Mouse (Mus musculus): ENCODE data around the gene Slc22a17.

Slc22a17 gene

GRCm38 (mm10) chr14:54900383-54900782 lies 12.5 kb downstream of the Slc22a17 start:
- peak; percentile 65 for DNase-seq (ENCODE audit: low read depth, low spot score)

GRCm38 (mm10) chr14:54897445-54897844 lies 15.5 kb downstream of the Slc22a17 start:
- DNase-seq (ENCODE audit: low read depth, low spot score) = no peak

DNA sequence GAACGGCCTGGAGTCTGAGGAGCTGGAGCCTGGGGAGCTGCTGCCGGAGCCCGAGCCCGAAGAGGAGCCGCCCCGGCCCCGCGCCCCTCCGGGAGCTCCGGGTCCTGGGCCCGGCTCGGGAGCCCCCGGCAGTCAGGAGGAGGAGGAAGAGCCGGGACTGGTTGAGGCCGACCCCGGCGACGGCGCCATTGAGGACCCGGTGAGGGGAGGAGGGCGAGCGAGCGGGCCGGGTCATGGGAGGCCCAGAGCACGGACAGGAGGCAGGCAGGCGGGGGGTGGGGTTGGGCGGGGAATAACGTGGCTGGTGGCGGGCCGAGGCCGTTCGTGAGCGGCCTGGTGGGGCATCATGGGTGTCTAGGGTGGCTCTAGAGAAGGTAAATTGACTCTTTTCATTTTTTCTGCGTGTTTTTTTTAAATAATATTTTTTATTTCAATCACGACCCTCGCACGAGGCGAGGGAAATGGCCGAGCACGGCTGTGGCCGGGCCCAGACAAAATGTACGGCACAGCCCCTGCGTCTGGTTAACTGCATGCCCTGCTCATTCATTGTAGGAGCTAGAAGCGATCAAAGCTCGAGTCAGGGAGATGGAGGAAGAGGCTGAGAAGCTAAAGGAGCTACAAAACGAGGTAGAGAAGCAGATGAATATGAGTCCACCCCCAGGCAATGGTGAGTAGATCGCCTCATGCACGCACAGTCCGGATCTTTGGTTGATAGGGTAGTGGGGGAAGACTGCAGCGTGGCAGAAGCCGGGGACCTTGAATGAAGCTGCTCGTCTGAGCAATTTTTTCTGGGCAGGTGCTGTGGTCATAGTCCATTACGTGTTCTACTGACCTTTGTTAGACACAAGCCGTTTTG lies 18.4 kb downstream of the Slc22a17 start:
- no peak for DNase-seq (ENCODE audit: low read depth, low spot score)

DNA sequence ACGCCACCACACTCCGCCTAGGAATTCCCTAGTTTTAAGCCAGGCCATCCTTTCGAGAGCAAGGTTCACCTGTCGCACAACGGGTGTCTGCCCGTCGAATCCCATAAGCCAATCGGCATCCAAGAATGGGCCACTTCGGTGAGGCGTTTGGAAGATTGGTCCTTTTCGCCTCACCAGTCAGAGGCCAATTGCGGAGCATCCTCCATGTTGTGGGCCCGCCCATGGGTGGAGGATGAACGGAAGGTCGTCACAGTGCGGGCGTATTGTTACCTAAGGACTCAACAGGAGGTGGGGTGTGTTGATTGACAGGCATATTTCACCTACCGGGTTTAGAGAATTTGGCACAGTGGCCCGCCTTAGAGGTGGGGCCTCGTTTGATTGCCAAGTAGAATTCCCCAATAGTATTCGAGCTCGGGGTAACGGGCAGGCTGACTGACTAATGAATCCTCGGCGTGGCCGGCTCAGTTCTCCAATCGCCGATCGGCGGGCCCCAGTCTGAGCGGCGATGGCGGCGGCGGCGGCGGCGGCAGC lies 19.2 kb downstream of the Slc22a17 start:
- peak; percentile 100 for DNase-seq (ENCODE audit: low read depth, low spot score)

- no peak for DNase-seq (ENCODE audit: low read depth, low spot score)
These were observed 20.7 kb downstream of the Slc22a17 start, which contains the start of gene Pabpn1 for GRCm38 (mm10) chr14:54892200-54892599. TSS of gene Pabpn1 (plus strand) at chr14:54892500.

DNA sequence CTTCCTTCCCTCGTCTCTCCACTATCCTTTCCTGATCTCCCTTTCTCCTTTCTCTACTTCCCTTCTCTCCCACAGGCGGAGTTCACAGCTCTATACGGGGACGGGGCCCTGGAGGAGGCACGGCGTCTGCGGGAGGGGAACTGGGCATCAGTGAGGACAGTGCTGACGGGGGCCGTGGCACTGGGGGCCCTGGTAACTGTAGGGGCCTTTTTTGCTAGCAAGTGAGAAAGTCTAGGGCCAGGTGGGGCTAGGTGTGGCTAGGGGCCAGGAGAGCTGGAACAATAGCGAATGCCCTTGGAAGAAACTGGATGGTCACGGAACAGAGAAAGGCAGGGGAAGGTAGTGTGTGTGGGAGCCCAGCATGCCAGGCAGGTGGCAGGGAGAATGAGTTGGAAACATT lies 27.6 kb downstream of the Slc22a17 start:
- DNase-seq (ENCODE audit: low read depth, low spot score) = no peak

GRCm38 (mm10) chr14:54884022-54884712 lies 28.8 kb downstream of the Slc22a17 start:
- DNase-seq (ENCODE audit: low read depth, low spot score) = no peak

- DNase-seq (ENCODE audit: low read depth, low spot score) = peak; percentile 56
These were observed 29.5 kb downstream of the Slc22a17 start, which contains the start of the genes Bcl2l2 and Gm20521 for GRCm38 (mm10) chr14:54883154-54884021. TSS of gene Bcl2l2 (plus strand) at chr14:54883377. TSS of gene Gm20521 (plus strand) at chr14:54883441.

DNA sequence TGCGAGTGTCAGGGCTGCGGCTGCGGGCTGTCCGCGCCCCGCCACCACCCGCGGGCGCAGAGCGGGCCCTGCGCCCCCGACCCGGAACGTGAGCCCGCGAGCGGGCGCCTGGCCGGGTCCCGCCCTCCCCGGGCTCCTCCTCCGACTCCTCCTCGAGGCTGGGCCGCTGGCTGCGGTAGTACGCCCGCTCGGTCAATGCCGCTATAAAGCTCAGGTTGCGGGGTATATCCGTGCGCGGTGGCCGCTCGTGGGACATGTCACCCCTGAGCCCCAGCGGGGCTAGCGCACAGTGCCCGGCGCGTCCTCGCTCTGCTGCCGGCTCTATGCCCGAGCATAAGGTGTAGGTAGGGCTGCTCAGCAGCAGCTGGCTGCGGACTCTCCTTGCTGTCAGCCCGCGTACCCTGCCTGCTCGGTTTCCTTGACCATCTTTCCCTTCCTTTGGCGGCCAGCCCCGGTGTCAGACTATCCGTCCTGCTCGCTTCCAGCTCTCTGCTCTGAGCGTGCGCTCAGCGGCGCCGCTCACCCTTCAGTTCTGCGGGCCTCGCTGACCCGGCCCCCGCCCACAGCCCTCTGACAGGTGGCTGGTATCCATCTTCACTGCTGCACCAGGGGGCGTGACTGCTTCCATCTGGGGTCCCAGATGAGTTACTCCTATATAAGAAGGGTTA lies 35.8 kb downstream of the Slc22a17 start, which contains the start of gene Ppp1r3e:
Gene Ppp1r3e, minus strand, starts transcription at position 503 of the 668 bp plus-strand sequence.
- peak; percentile 84 for DNase-seq (ENCODE audit: low read depth, low spot score)

GRCm38 (mm10) chr14:54876539-54877047 lies 36.3 kb downstream of the Slc22a17 start:
- peak; percentile 92 for DNase-seq (ENCODE audit: low read depth, low spot score)

- no peak for DNase-seq (ENCODE audit: low read depth, low spot score)
These were observed 36.9 kb downstream of the Slc22a17 start for GRCm38 (mm10) chr14:54875844-54876538.

- no peak for DNase-seq (ENCODE audit: low read depth, low spot score)
These were observed 38.8 kb downstream of the Slc22a17 start for GRCm38 (mm10) chr14:54874165-54874564.

DNA sequence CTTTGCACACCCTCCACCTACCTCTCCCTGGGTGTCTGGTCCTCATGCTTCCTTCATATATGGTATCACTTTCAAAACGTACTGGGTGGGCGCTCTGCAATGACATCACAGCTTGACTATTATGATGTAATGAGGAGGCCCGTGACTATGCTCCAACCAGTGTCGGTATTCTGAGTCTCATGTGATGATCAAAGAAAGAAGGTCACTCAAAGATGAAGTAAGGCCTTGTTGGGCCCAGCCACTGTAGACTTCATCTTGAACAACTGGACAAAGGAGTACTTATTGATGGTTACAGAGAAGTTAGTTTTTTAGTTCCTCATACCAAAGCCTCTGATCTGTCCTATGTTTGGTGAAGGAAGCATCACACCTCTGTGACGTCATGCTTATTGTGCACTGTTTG lies 42.1 kb downstream of the Slc22a17 start, which contains the start of gene Homez:
Gene Homez, minus strand, starts transcription at position 101 of the 400 bp plus-strand sequence.
- no peak for DNase-seq (ENCODE audit: low read depth, low spot score)

DNA sequence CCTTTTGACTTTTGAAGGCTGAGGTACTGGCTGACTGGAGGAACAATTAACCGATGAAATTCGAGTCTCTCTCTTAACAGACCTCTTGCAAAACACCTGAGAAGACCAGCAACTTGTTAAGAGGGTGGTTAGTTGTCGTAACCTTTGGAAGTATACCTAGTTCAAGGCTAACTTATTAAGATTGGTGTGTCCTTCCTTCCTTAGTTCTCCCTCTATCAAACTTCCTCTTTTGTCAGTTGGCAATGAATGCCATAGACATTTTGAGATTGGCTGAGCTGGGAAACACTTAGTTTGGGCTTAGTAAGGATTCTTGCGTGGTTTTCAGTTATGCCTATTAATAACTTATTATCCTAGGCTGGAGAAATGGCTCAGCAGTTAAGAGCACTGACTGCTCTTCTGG lies 44.9 kb downstream of the Slc22a17 start:
- DNase-seq (ENCODE audit: low read depth, low spot score) = no peak

DNA sequence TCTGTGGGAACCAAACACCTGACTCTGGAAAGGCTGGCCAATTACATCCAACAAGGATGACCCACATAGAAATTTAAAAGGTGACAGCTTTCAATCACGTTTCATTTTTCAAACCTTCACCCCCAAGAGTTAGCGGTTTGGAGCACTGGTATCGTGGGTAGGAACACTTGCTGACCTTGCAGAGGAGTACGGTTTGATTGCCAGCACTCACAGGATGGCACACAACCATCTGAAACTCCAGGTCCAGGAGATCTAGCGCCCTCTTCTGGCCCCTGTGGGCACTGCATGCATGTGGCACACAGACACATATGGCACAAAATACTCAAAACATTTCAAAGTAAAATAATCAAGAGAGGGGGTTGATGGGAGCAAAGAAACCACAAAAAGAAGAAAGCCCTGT lies 46.0 kb downstream of the Slc22a17 start:
- DNase-seq (ENCODE audit: low read depth, low spot score) = peak; percentile 59

DNA sequence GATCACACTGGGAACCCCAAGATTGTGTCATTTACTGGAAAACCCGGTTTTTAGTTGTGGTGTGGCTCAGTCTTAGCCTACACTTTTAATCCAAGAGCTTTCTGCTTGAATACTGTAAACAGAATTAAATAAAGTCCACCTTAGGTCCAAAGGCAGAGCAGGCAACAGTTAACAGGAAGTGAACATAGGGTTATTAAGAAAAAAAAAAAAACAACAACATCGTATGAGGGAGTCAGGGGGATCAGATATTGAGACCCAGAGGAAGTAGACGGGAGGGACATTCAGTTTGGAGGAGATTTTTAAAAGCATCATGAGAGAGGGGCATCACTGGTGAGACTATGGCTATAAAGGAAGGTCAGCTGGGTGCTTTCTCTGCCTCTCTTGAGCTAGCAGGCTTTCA lies 46.7 kb downstream of the Slc22a17 start:
- no peak for DNase-seq (ENCODE audit: low read depth, low spot score)

- no peak for DNase-seq (ENCODE audit: low read depth, low spot score)
These were observed 47.3 kb downstream of the Slc22a17 start for GRCm38 (mm10) chr14:54865626-54866025.

DNA sequence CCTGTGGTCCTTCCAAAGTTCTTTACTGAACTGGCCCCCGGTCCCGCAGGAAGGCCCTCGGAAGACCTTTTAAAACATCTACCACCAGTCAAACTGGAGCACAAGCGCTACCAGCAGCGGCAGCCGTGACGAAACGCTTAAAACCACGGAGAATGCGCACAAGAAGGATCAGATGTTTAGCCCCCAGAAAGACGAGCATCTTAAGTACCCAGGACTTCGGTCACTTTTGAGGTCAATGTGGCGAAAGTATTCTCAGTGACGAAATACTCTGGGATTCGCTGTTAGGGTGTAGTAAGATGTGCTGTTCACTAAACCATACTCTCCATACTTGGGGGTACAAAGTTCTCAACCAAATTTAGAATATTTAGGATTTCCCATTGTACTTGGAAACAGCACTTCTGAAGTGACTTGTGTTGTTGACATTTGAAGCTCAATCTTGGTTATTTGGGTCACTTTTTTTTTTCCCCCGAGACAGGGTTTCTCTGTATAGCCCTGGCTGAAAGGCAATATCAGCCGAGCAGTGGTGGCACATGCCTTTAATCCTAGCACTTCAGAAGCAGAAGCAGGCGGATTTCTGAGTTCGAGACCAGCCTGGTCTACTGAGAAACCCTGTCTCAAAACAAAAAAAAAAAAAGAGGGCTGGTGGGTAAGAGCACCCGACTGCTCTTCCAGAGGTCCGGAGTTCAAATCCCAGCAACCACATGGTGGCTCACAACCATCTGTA lies 48.5 kb downstream of the Slc22a17 start:
- peak; percentile 46 for DNase-seq (ENCODE audit: low read depth, low spot score)

All from CD4-positive helper T cell, adult 2 months (primary cell).